ENCODE assay signal across 8 mouse cellular contexts in the genomic region with DNA sequence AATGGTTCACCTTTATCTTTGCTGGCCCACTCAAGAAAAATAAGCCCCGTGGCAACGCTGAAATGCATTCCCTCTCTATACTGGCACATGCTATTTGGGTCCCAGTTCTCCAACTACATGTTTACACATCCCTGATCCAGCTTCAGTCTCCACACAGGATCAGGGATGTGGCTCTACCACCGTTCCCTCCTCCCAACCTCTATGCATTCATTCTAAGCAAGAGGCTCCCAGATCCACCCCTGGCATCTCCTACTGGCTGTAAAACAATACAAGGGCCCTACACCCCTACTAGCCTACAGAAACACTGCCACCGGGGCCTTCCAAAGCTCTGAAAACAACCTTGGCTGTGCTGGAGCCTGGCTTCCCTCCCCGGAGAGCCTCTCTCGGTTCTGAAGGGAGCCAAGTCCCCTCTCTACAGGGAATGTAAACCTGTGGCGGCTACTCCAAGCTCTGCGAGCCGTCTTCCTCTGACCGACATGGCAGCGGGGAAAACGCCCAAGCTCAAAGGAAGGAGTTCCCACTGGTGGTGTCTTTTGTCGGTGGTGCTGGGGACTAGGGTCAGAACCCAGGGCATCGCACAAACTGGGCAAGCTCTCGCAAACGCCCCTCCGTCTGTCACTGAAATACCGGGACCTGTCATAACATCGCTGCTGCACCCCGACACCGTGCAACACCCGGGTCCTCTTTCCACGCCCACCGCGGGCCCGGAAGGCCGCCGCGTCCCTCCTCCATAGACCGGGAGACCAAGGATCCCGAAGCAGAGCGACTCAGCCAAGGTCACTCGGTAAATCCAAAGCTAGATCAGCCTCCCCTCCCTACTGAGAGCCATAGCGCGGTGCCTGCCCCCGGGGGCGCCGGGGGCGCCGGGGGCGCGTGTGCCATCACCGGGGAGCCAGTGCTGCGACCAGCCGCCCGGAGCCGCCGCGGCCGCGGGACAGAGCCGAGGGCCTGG. TPM values are rescaled to one million over a fixed set of nuclear protein-coding genes. Genes with fewer than 3 reads are reported as not detected.
DNase-seq lines count a peak whose midpoint lies in the region; ATAC-seq lines count a peak whose summit lies in the region.

A gene (plus strand): TSS at position 889 of the 952 bp plus-strand sequence.

- peak within 1 kb of the TSS; percentile 85 for H3K9ac ChIP-seq in limb, embryonic 11.5 days (ENCODE audit: low read length)
- H3K9ac ChIP-seq in midbrain, embryonic 11.5 days (ENCODE audit: low read length): peak within 1 kb of the TSS; percentile 91

- peaks cover 10% of the 10 kb centered on the region; the same call in 1 of the 2 replicates for H3K4me1 ChIP-seq in limb, embryonic 11.5 days (ENCODE audit: control insufficient read depth, insufficient read depth, low read length)
- H3K4me1 ChIP-seq in midbrain, embryonic 11.5 days (ENCODE audit: control insufficient read depth, insufficient read depth, low read length): peaks cover 16% of the 10 kb centered on the region

- H3K27ac ChIP-seq in limb, embryonic 11.5 days (replicated peaks; ENCODE audit: low read depth, low read length): peak within 1 kb of the TSS; percentile 92
- peak within 1 kb of the TSS; percentile 99 for H3K27ac ChIP-seq in midbrain, embryonic 11.5 days (ENCODE audit: low read depth, low read length)

- ATAC-seq in inflammation-experienced regulatory T-cells, adult 6 months: peak; percentile 24
- 0 out of 2 replicates have a peak, but pooled peaks have one; percentile 14 for ATAC-seq in limb, embryonic 11.5 days (ENCODE audit: insufficient number of reproducible peaks, low FRiP score, low TSS enrichment, low read depth)
- ATAC-seq in midbrain, embryonic 11.5 days (ENCODE audit: low FRiP score): peak; percentile 41; the same call in 1 of the 2 replicates

- no peaks in the 10 kb centered on the region for H3K9me3 ChIP-seq in limb, embryonic 11.5 days (ENCODE audit: control insufficient read depth, low read length)
- no peaks in the 10 kb centered on the region for H3K9me3 ChIP-seq in midbrain, embryonic 11.5 days (ENCODE audit: control insufficient read depth, low read length)

- H3K36me3 ChIP-seq in limb, embryonic 11.5 days (ENCODE audit: control insufficient read depth, insufficient read depth, low read length): no peaks in the 10 kb centered on the region
- H3K36me3 ChIP-seq in midbrain, embryonic 11.5 days (ENCODE audit: control insufficient read depth, insufficient read depth, low read length): no peaks in the 10 kb centered on the region

- no peaks in the 10 kb centered on the region for H3K27me3 ChIP-seq in limb, embryonic 11.5 days (ENCODE audit: control insufficient read depth, insufficient read depth, low read length)
- no peaks in the 10 kb centered on the region for H3K27me3 ChIP-seq in midbrain, embryonic 11.5 days (ENCODE audit: control insufficient read depth, insufficient read depth, low read length)

- DNase-seq in urinary bladder, adult 2 months (ENCODE audit: low spot score): no peak
- no peak for DNase-seq in urinary bladder, adult 18-20 months (ENCODE audit: low spot score in 2 of 2)
- DNase-seq in cerebellum, adult 9-11 months: peak; percentile 77
- peak in 1 of 2 experiments; percentile 48 for DNase-seq in gastrocnemius, postnatal 4 days (ENCODE audit: low spot score in 2 of 2)
- peak; percentile 33 for DNase-seq in limb, embryonic 11.5 days (ENCODE audit: low spot score)
- peak; percentile 84 for DNase-seq in midbrain, embryonic 11.5 days (ENCODE audit: low spot score, missing footprints)
- DNase-seq in thymus, postnatal 0 days (ENCODE audit: low spot score): peak; percentile 47

- 4% methylated on average over 52 of the region's 52 CpGs for WGBS in limb, embryonic 11.5 days
- WGBS in midbrain, embryonic 11.5 days: 4% methylated on average over 46 of the region's 52 CpGs

- peak within 1 kb of the TSS; percentile 76 for H3K4me2 ChIP-seq in limb, embryonic 11.5 days (ENCODE audit: low read depth, severe bottlenecking)
- peak within 1 kb of the TSS; percentile 86 for H3K4me2 ChIP-seq in midbrain, embryonic 11.5 days

- H3K4me3 ChIP-seq in limb, embryonic 11.5 days (ENCODE audit: low read depth, low read length): peak within 1 kb of the TSS; percentile 94
- peak within 1 kb of the TSS; percentile 100 for H3K4me3 ChIP-seq in midbrain, embryonic 11.5 days (ENCODE audit: low read depth, low read length)

RNA-seq across cellular contexts. Expression of the gene that starts here (rescaled TPM):
- 78.6 and 81.3 TPM in 2 replicates for polyA plus RNA-seq in urinary bladder, adult 2 months (2012; rRNA removed)
- 10 to 100 TPM; 22.6 to 23.3 TPM for total RNA-seq in gastrocnemius, postnatal 4 days (2021)
- 100 to 1,000 TPM; 145 to 194 (median 193) TPM for polyA plus RNA-seq in inflammation-experienced regulatory T-cells, adult 6 months (2017; shearing (Covaris generic))
- 111 and 114 TPM in 2 replicates for polyA plus RNA-seq in limb, embryonic 11.5 days (2014; fragmentation: Nextera tagmentation; extraction: Ambion mirVana)
- polyA plus RNA-seq in midbrain, embryonic 11.5 days (2014; fragmentation: Nextera tagmentation; extraction: Ambion mirVana): 140 and 150 TPM in 2 replicates
- polyA plus RNA-seq in thymus, postnatal 0 days (2015; fragmentation: Nextera tagmentation; extraction: Ambion mirVana): 138 and 145 TPM in 2 replicates

Comparison
In these comparisons a context has a peak if more than half of its experiments do, and no peak if none do; other contexts are left out.
1. DNase-seq: peak in cerebellum, adult 9-11 months (single experiment), limb, embryonic 11.5 days (single experiment), midbrain, embryonic 11.5 days (single experiment) and thymus, postnatal 0 days (single experiment); none in urinary bladder, adult 2 months (single experiment) and urinary bladder, adult 18-20 months (0 of 2).
2. Peak in every context shown above with its lines, with median percentiles within 50 percentile points of each other: ATAC-seq.